Mouse (Mus musculus) embryonic facial prominence, embryonic 14.5 days (tissue): Measurements from ENCODE around the gene Stat5b. TPM values are rescaled to one million over a fixed set of nuclear protein-coding genes. Genes with fewer than 3 reads are reported as not detected.

Experiments used
- ATAC-seq: fragments of 200-750 bp; cut with Nextera tagmentation; 2 replicates; pipeline ENCODE4 v1.8.0; 2017; ENCODE audit warnings: low read depth, moderate number of reproducible peaks, moderate TSS enrichment
- DNase-seq: peaks from one replicate; pipeline ENCODE4 v3.0.0-alpha.2; 2015; ENCODE audit warnings: low spot score
- H3K27ac ChIP-seq: fragments of 300-500 bp; sonication (generic); replicated peaks from 2 replicates; pipeline ENCODE4 v1.5.1; 2014; ENCODE audit warnings: low read depth, mild to moderate bottlenecking, low read length, moderate library complexity
- H3K27me3 ChIP-seq: fragments of 300-500 bp; sonication (generic); replicated peaks from 2 replicates; pipeline ENCODE4 v1.6.1; 2014; ENCODE audit warnings: low read length; ENCODE audit not compliant: control insufficient read depth, insufficient read depth
- H3K36me3 ChIP-seq: fragments of 300-500 bp; sonication (generic); 2 replicates; pipeline ENCODE4 v1.6.1; 2014; ENCODE audit warnings: low read length, mixed read lengths; ENCODE audit not compliant: control insufficient read depth, insufficient read depth
- H3K4me1 ChIP-seq: fragments of 300-500 bp; sonication (generic); 2 replicates; pipeline ENCODE4 v1.6.1; 2014; ENCODE audit warnings: antibody characterized with exemption, low read length; ENCODE audit not compliant: control insufficient read depth, insufficient read depth
- H3K4me2 ChIP-seq: fragments of 300-500 bp; sonication (generic); 2 replicates; pipeline ENCODE4 v1.6.1; 2014; ENCODE audit warnings: low read depth, mild to moderate bottlenecking, low read length, moderate library complexity, mixed read lengths
- H3K4me3 ChIP-seq: fragments of 300-500 bp; sonication (generic); 2 replicates; pipeline ENCODE4 v1.5.1; 2014; ENCODE audit warnings: low read depth, mild to moderate bottlenecking, low read length
- H3K9ac ChIP-seq: fragments of 300-500 bp; sonication (generic); 2 replicates; pipeline ENCODE4 v1.6.1; 2014; ENCODE audit warnings: low read depth, mild to moderate bottlenecking, low read length, moderate library complexity, mixed read lengths
- H3K9me3 ChIP-seq: fragments of 300-500 bp; sonication (generic); 2 replicates; pipeline ENCODE4 v1.6.1; 2016; ENCODE audit warnings: low read length; ENCODE audit not compliant: control insufficient read depth
- WGBS: fragments of 180-500 bp; shearing (Covaris S2); extraction: QIAGEN DNeasy Blood & Tissue Kit; methylation state at CpG from one replicate; pipeline ENCODE4 v1.1.7; 2014; 5-methylcytosine and 5-hydroxymethylcytosine counted together
- polyA plus RNA-seq: library from polyadenylated mRNA; unstranded; fragments of >200 nt; fragmentation: Nextera tagmentation; extraction: Ambion mirVana; gene quantifications from 2 replicates; pipeline ENCODE4 v1.2.1, GENCODE M21; 2014

Gene Stat5b
- polyA plus RNA-seq, 1 experiment from 2014 or later, result 27.6 TPM

GRCm38 (mm10) chr11:100789702-100790101 is 60.8 kb downstream of the Stat5b start:
- no peak for ATAC-seq

GRCm38 (mm10) chr11:100785774-100786173 is 64.8 kb downstream of the Stat5b start:
- 85% methylated on average over 2 of the region's 2 CpGs for WGBS
- H3K9ac ChIP-seq, result no peak overlapping the region
- ATAC-seq, result no peak

More at GRCm38 (mm10) chr11:100789702-100790101, 60.8 kb downstream of the Stat5b start:
- 50% methylated on average over 3 of the region's 3 CpGs for WGBS
- Histone ChIP-seq H3K9ac (no peak overlapping the region), H3K4me2 (no peak overlapping the region), H3K27ac (peak overlapping the region; percentile 54), H3K27me3 (no peaks in the 10 kb centered on the region), H3K4me1 (no peaks in the 10 kb centered on the region), H3K4me3 (no peak overlapping the region), H3K9me3 (no peaks in the 10 kb centered on the region), H3K36me3 (peaks cover 54% of the 10 kb centered on the region)
- peak; percentile 53 for DNase-seq

GRCm38 (mm10) chr11:100784286-100784685 is 66.2 kb downstream of the Stat5b start:
- H3K9ac ChIP-seq, result no peak overlapping the region
- ATAC-seq (no peak), DNase-seq (no peak)
- H3K27ac ChIP-seq, result no peak overlapping the region
- no peak overlapping the region for H3K4me2 ChIP-seq
- 83% methylated on average over 8 of the region's 8 CpGs for WGBS
- H3K36me3 ChIP-seq, result peaks cover 63% of the 10 kb centered on the region
- H3K4me3 ChIP-seq, result no peak overlapping the region
- H3K4me1 ChIP-seq, result no peaks in the 10 kb centered on the region
- no peaks in the 10 kb centered on the region for H3K27me3 ChIP-seq
- no peaks in the 10 kb centered on the region for H3K9me3 ChIP-seq

More at GRCm38 (mm10) chr11:100785774-100786173, 64.8 kb downstream of the Stat5b start:
- Histone ChIP-seq H3K4me2 (no peak overlapping the region), H3K27me3 (no peaks in the 10 kb centered on the region), H3K36me3 (peaks cover 64% of the 10 kb centered on the region), H3K27ac (no peak overlapping the region), H3K4me3 (no peak overlapping the region), H3K9me3 (no peaks in the 10 kb centered on the region), H3K4me1 (no peaks in the 10 kb centered on the region)
- DNase-seq, result no peak

- ATAC-seq, result no peak
- no peaks in the 10 kb centered on the region for H3K4me1 ChIP-seq
- no peak overlapping the region for H3K9ac ChIP-seq
- H3K27ac ChIP-seq, result no peak overlapping the region
- 88% methylated on average over 13 of the region's 13 CpGs for WGBS
- H3K9me3 ChIP-seq, result no peaks in the 10 kb centered on the region
- peaks cover 54% of the 10 kb centered on the region for H3K36me3 ChIP-seq
- H3K27me3 ChIP-seq, result no peaks in the 10 kb centered on the region
- no peak overlapping the region for H3K4me2 ChIP-seq
- no peak for DNase-seq
- H3K4me3 ChIP-seq, result no peak overlapping the region
These were observed 68.0 kb downstream of the Stat5b start for GRCm38 (mm10) chr11:100782568-100782967.

GRCm38 (mm10) chr11:100781763-100782475 is 68.6 kb downstream of the Stat5b start:
- H3K36me3 ChIP-seq, result peaks cover 50% of the 10 kb centered on the region
- H3K9me3 ChIP-seq, result no peaks in the 10 kb centered on the region
- H3K4me1 ChIP-seq, result no peaks in the 10 kb centered on the region
- H3K4me3 ChIP-seq, result no peak overlapping the region
- DNase-seq (no peak), ATAC-seq (no peak)
- WGBS, result 84% methylated on average over 15 of the region's 15 CpGs
- H3K27me3 ChIP-seq, result no peaks in the 10 kb centered on the region
- H3K4me2 ChIP-seq, result no peak overlapping the region
- no peak overlapping the region for H3K27ac ChIP-seq
- no peak overlapping the region for H3K9ac ChIP-seq

- H3K4me3 ChIP-seq, result no peak overlapping the region
- no peak overlapping the region for H3K27ac ChIP-seq
- DNase-seq, result no peak
- no peaks in the 10 kb centered on the region for H3K9me3 ChIP-seq
- peaks cover 37% of the 10 kb centered on the region for H3K36me3 ChIP-seq
- H3K27me3 ChIP-seq, result no peaks in the 10 kb centered on the region
- no peak overlapping the region for H3K9ac ChIP-seq
- H3K4me1 ChIP-seq, result no peaks in the 10 kb centered on the region
- 70% methylated on average over 8 of the region's 8 CpGs for WGBS
- ATAC-seq, result no peak
- H3K4me2 ChIP-seq, result no peak overlapping the region
These were observed 70.3 kb downstream of the Stat5b start for GRCm38 (mm10) chr11:100780247-100780646.

GRCm38 (mm10) chr11:100778069-100778468 is 72.5 kb downstream of the Stat5b start:
- H3K4me2 ChIP-seq, result no peak overlapping the region
- H3K27me3 ChIP-seq, result no peaks in the 10 kb centered on the region
- H3K9me3 ChIP-seq, result no peaks in the 10 kb centered on the region
- H3K9ac ChIP-seq, result no peak overlapping the region
- no peak overlapping the region for H3K27ac ChIP-seq
- H3K4me3 ChIP-seq, result no peak overlapping the region
- DNase-seq (no peak), ATAC-seq (no peak)
- no peaks in the 10 kb centered on the region for H3K4me1 ChIP-seq
- 76% methylated on average over 3 of the region's 3 CpGs for WGBS
- H3K36me3 ChIP-seq, result peaks cover 26% of the 10 kb centered on the region

GRCm38 (mm10) chr11:100775921-100776320 is 74.6 kb downstream of the Stat5b start:
- no peaks in the 10 kb centered on the region for H3K4me1 ChIP-seq
- H3K27me3 ChIP-seq, result no peaks in the 10 kb centered on the region
- no peaks in the 10 kb centered on the region for H3K9me3 ChIP-seq
- no peak overlapping the region for H3K4me3 ChIP-seq
- H3K36me3 ChIP-seq, result peaks cover 6% of the 10 kb centered on the region; the same call in 1 of the 2 replicates
- no peak overlapping the region for H3K4me2 ChIP-seq
- H3K27ac ChIP-seq, result no peak overlapping the region
- no peak overlapping the region for H3K9ac ChIP-seq
- DNase-seq (no peak), ATAC-seq (no peak)
- WGBS, result 70% methylated on average over 10 of the region's 10 CpGs

- no peak overlapping the region for H3K27ac ChIP-seq
- H3K9ac ChIP-seq, result no peak overlapping the region
- H3K4me1 ChIP-seq, result 0 out of 2 replicates have a peak, but pooled peaks cover 5% of the 10 kb centered on the region
- DNase-seq (no peak), ATAC-seq (no peak)
- no peak overlapping the region for H3K4me2 ChIP-seq
- no peak overlapping the region for H3K4me3 ChIP-seq
- no peaks in the 10 kb centered on the region for H3K9me3 ChIP-seq
- H3K27me3 ChIP-seq, result no peaks in the 10 kb centered on the region
- WGBS, result 75% methylated on average over 4 of the region's 4 CpGs
- 0 out of 2 replicates have a peak, but pooled peaks cover 3% of the 10 kb centered on the region for H3K36me3 ChIP-seq
These were observed 76.3 kb downstream of the Stat5b start for GRCm38 (mm10) chr11:100774261-100774660.
